Mouse (Mus musculus): ENCODE results near the gene E030018B13Rik.

GRCm38 (mm10) chr7:63910225-63910624 lies 6.4 kb upstream of the E030018B13Rik start:
- TF ChIP-seq CTCF (IDR thresholded peaks at IDR 0.05; ENCODE audit: low read depth, low read length), result no peak
- no peak for TF ChIP-seq EP300 (IDR thresholded peaks at IDR 0.05; ENCODE audit: insufficient read depth, low read depth, low read length)
- TF ChIP-seq POLR2A (IDR thresholded peaks at IDR 0.05; ENCODE audit: insufficient read depth, low read length), result no peak

Measured in ES-Bruce4 (cell line).